Mouse (Mus musculus) B cell, adult (primary cell): ENCODE results near the gene Grk6. TPM values are rescaled to one million over a fixed set of nuclear protein-coding genes. Genes with fewer than 3 reads are reported as not detected.

Source experiments
- total RNA-seq: library from RNA; stranded (reverse); gene quantifications from 4 replicates; pipeline ENCODE4 v1.2.4, GENCODE M21; 2023; ENCODE audit not compliant: inconsistent age

The Grk6 gene
- total RNA-seq: 461 to 500 TPM (median 466 TPM) in 4 replicates

GRCm38 (mm10) chr13:55444937-55445315 is at the start of gene Grk6:
Gene Grk6, plus strand, starts transcription at chr13:55445072.

GRCm38 (mm10) chr13:55398088-55398487 is 46.8 kb upstream of the Grk6 start, which contains the start of gene Slc34a1:
Gene Slc34a1, plus strand, starts transcription at chr13:55398187.

GRCm38 (mm10) chr13:55414743-55415380 is 30.0 kb upstream of the Grk6 start, which contains the start of gene Pfn3:
Gene Pfn3, minus strand, starts transcription at chr13:55415232.

GRCm38 (mm10) chr13:55426613-55427012 is 18.3 kb upstream of the Grk6 start, which contains the start of gene F12:
Gene F12, minus strand, starts transcription at chr13:55426793.

GRCm38 (mm10) chr13:55464027-55464884 is 19.4 kb downstream of the Grk6 start, which contains the start of gene Prr7:
Gene Prr7, plus strand, starts transcription at chr13:55464267.

GRCm38 (mm10) chr13:55487578-55488498 is 43.0 kb downstream of the Grk6 start, which contains the start of gene Dbn1:
Gene Dbn1, minus strand, starts transcription at chr13:55488111.

Other genes starting within 250 kb of the Grk6 start
- gene Nsd1, start 235.3 kb upstream of the Grk6 start, total RNA-seq: 174 to 194 TPM (median 186 TPM) in 4 replicates
- 127 to 142 TPM (median 132 TPM) in 4 replicates for gene Prelid1, start 124.6 kb upstream of the Grk6 start, total RNA-seq
- gene Rab24, start 123.1 kb upstream of the Grk6 start, total RNA-seq: 56.0 to 78.1 TPM (median 72.9 TPM) in 4 replicates
- gene Mxd3, start 115.2 kb upstream of the Grk6 start, total RNA-seq: 1.8 to 2.6 TPM (median 2.2 TPM) in 4 replicates
- gene Lman2, start 82.3 kb upstream of the Grk6 start, total RNA-seq: 110 to 124 TPM (median 118 TPM) in 4 replicates
- gene Rgs14, start 75.3 kb upstream of the Grk6 start, total RNA-seq: 67.6 to 76.8 TPM (median 73.8 TPM) in 4 replicates
- gene Slc34a1, start 46.9 kb upstream of the Grk6 start, total RNA-seq: 0.15 to 0.63 TPM (median 0.37 TPM) in 4 replicates
- not detected in 4 replicates for gene Pfn3, start 29.8 kb upstream of the Grk6 start, total RNA-seq
- gene F12, start 18.3 kb upstream of the Grk6 start, total RNA-seq: 1.6 to 3.1 TPM (median 1.8 TPM) in 4 replicates
- 32.8 to 35.9 TPM (median 35.6 TPM) in 4 replicates for gene Prr7, start 19.2 kb downstream of the Grk6 start, total RNA-seq
- gene Dbn1, start 43.0 kb downstream of the Grk6 start, total RNA-seq: 0.29 to 0.61 TPM (median 0.48 TPM) in 3 of 4 replicates, not detected in the other
- 23.1 to 32.2 TPM (median 27.2 TPM) in 4 replicates for gene Pdlim7, start 68.6 kb downstream of the Grk6 start, total RNA-seq
- gene Dok3, start 84.2 kb downstream of the Grk6 start, total RNA-seq: 312 to 332 TPM (median 327 TPM) in 4 replicates
- 135 to 156 TPM (median 143 TPM) in 4 replicates for gene Ddx41, start 91.6 kb downstream of the Grk6 start, total RNA-seq
- gene Fam193b, start 126.0 kb downstream of the Grk6 start, total RNA-seq: 144 to 171 TPM (median 151 TPM) in 4 replicates
- gene Tmed9, start 128.7 kb downstream of the Grk6 start, total RNA-seq: 83.2 to 101 TPM (median 86.8 TPM) in 4 replicates
- gene B4galt7, start 154.8 kb downstream of the Grk6 start, total RNA-seq: 22.5 to 24.4 TPM (median 23.2 TPM) in 4 replicates
- 17.3 to 18.7 TPM (median 17.5 TPM) in 4 replicates for gene Caml, start 177.9 kb downstream of the Grk6 start, total RNA-seq
- 100 to 113 TPM (median 107 TPM) in 4 replicates for gene Ddx46, start 190.0 kb downstream of the Grk6 start, total RNA-seq
- gene B230219D22Rik, start 248.1 kb downstream of the Grk6 start, total RNA-seq: 20.4 to 23.3 TPM (median 21.8 TPM) in 4 replicates